Mouse (Mus musculus) liver, adult (tissue): ENCODE data around the gene Dlg2.

Experiments
- GATA4 ChIP-seq: IDR thresholded peaks from 2 replicates; pipeline ENCODE4 v1.6.1; 2014; ENCODE audit warnings: mild to moderate bottlenecking, low read length; ENCODE audit not compliant: insufficient replicate concordance

Gene Dlg2

GRCm38 (mm10) chr7:91567423-91567822 is 1091.0 kb downstream of the Dlg2 start:
- TF ChIP-seq GATA4: no peak

GRCm38 (mm10) chr7:91570969-91571368 is 1094.5 kb downstream of the Dlg2 start:
- TF ChIP-seq GATA4: no peak

GRCm38 (mm10) chr7:91572666-91573065 is 1096.2 kb downstream of the Dlg2 start:
- TF ChIP-seq GATA4: no peak

- TF ChIP-seq GATA4: no peak
Observed at GRCm38 (mm10) chr7:91573321-91573720, 1096.8 kb downstream of the Dlg2 start.

- no peak for TF ChIP-seq GATA4
Observed at GRCm38 (mm10) chr7:91576216-91576615, 1099.7 kb downstream of the Dlg2 start.

GRCm38 (mm10) chr7:91582203-91582602 is 1105.7 kb downstream of the Dlg2 start:
- TF ChIP-seq GATA4: no peak

GRCm38 (mm10) chr7:91583566-91583965 is 1107.1 kb downstream of the Dlg2 start:
- no peak for TF ChIP-seq GATA4

- TF ChIP-seq GATA4: no peak
Observed at GRCm38 (mm10) chr7:91591261-91592170, 1115.0 kb downstream of the Dlg2 start.

GRCm38 (mm10) chr7:91598549-91598948 is 1122.1 kb downstream of the Dlg2 start:
- no peak for TF ChIP-seq GATA4

- TF ChIP-seq GATA4: no peak
Observed at GRCm38 (mm10) chr7:91601307-91601706, 1124.8 kb downstream of the Dlg2 start.

GRCm38 (mm10) chr7:91603561-91603960 is 1127.1 kb downstream of the Dlg2 start:
- no peak for TF ChIP-seq GATA4

- TF ChIP-seq GATA4: no peak
Observed at GRCm38 (mm10) chr7:91653033-91653432, 1176.6 kb downstream of the Dlg2 start.

- no peak for TF ChIP-seq GATA4
Observed at GRCm38 (mm10) chr7:91659498-91659897, 1183.0 kb downstream of the Dlg2 start.

GRCm38 (mm10) chr7:91672236-91673017 is 1196.0 kb downstream of the Dlg2 start:
- TF ChIP-seq GATA4: no peak

GRCm38 (mm10) chr7:91674401-91674800 is 1197.9 kb downstream of the Dlg2 start:
- no peak for TF ChIP-seq GATA4

- TF ChIP-seq GATA4: no peak
Observed at GRCm38 (mm10) chr7:91677934-91678333, 1201.5 kb downstream of the Dlg2 start.
